In the genomic region with DNA sequence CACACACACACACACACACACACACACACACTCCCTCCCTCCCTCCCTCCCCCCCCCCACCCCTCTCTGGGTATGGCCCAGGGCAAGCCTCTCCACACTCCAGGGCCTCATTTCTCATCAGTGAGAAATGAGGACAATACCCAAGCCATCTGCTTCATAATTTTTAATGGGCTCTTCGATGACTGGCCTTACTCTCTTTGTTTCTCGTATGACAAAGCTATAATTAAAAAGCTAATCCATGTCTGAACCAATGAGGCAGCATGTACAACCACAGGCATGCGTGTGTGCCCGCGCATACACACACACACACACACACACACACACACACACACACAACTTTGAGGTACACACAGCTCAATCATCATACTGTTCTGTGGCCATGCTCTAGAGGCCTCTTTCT, we compare ENCODE assay signal across 15 mouse cellular contexts. TPM values are rescaled to one million over a fixed set of nuclear protein-coding genes. Genes with fewer than 3 reads are reported as not detected.
DNase-seq lines count a peak whose midpoint lies in the region; ATAC-seq and TF ChIP-seq lines count a peak whose summit lies in the region.
"Had no signal": no experiment of that assay in that cellular context is flagged by ENCODE, and none has a peak within 500 bp of the region (broad histone marks: within the 10 kb centered on the region; RNA-seq: fewer than 3 reads in every experiment).

No protein-coding gene starts in this region.

- TF ChIP-seq CTCF in brain, embryonic 14.5 days (IDR thresholded peaks at IDR 0.05; ENCODE audit: borderline replicate concordance, extremely low read depth, insufficient read depth, insufficient read length) = no peak
- TF ChIP-seq CTCF in midbrain, postnatal 0 days (IDR thresholded peaks at IDR 0.05) = no peak

- H3K4me1 ChIP-seq in liver, embryonic 15.5 days (replicated peaks) = peaks cover 87% of the 10 kb centered on the region
- H3K4me1 ChIP-seq in liver, embryonic 12.5 days = peaks cover 85% of the 10 kb centered on the region
- H3K4me1 ChIP-seq in hindbrain, embryonic 12.5 days = peaks cover 58% of the 10 kb centered on the region
- H3K4me1 ChIP-seq in midbrain, postnatal 0 days (ENCODE audit: insufficient read depth, low read length) = peaks cover 3% of the 10 kb centered on the region; the same call in 1 of the 2 replicates

- H3K4me2 ChIP-seq in liver, embryonic 15.5 days = no peak overlapping the region
- H3K4me2 ChIP-seq in liver, embryonic 12.5 days = no peak overlapping the region
- no peak overlapping the region for H3K4me2 ChIP-seq in hindbrain, embryonic 12.5 days (replicated peaks)
- H3K4me2 ChIP-seq in midbrain, postnatal 0 days (ENCODE audit: low read depth, low read length, poor library complexity, severe bottlenecking) = no peak overlapping the region
- H3K4me2 ChIP-seq: heart, embryonic 15.5 days; liver, embryonic 11.5 days had no signal

- WGBS in liver, embryonic 15.5 days (ENCODE audit: insufficient replicate concordance) = 88% methylated on average over 5 of the region's 5 CpGs
- 82% methylated on average over 5 of the region's 5 CpGs for WGBS in liver, embryonic 12.5 days (ENCODE audit: insufficient replicate concordance)
- WGBS in hindbrain, embryonic 12.5 days = 56% methylated on average over 5 of the region's 5 CpGs
- 62% methylated on average over 5 of the region's 5 CpGs for WGBS in midbrain, postnatal 0 days

- 0 out of 2 replicates have a peak overlapping the region, but pooled peaks have one; percentile 6 for H3K27ac ChIP-seq in liver, embryonic 15.5 days (replicated peaks)
- H3K27ac ChIP-seq in liver, embryonic 12.5 days = no peak overlapping the region
- peak overlapping the region; percentile 69; the same call in 1 of the 2 replicates for H3K27ac ChIP-seq in hindbrain, embryonic 12.5 days
- no peak overlapping the region for H3K27ac ChIP-seq in midbrain, postnatal 0 days (ENCODE audit: low read depth, low read length)
- H3K27ac ChIP-seq: heart, embryonic 15.5 days had no signal

- no peak overlapping the region for H3K4me3 ChIP-seq in liver, embryonic 15.5 days (replicated peaks)
- no peak overlapping the region for H3K4me3 ChIP-seq in liver, embryonic 12.5 days
- no peak overlapping the region for H3K4me3 ChIP-seq in hindbrain, embryonic 12.5 days
- H3K4me3 ChIP-seq in midbrain, postnatal 0 days (ENCODE audit: low read depth, low read length) = no peak overlapping the region
- H3K4me3 ChIP-seq: heart, embryonic 15.5 days; myocyte had no signal

- ATAC-seq in liver, embryonic 15.5 days (ENCODE audit: insufficient read depth) = no peak
- no peak for ATAC-seq in liver, embryonic 12.5 days
- peak; percentile 60 for ATAC-seq in hindbrain, embryonic 12.5 days (ENCODE audit: low FRiP score)
- 0 out of 2 replicates have a peak, but pooled peaks have one; percentile 18 for ATAC-seq in midbrain, postnatal 0 days (ENCODE audit: low FRiP score)

- H3K9me3 ChIP-seq in liver, embryonic 15.5 days (replicated peaks) = no peaks in the 10 kb centered on the region
- no peaks in the 10 kb centered on the region for H3K9me3 ChIP-seq in liver, embryonic 12.5 days (replicated peaks)
- no peaks in the 10 kb centered on the region for H3K9me3 ChIP-seq in hindbrain, embryonic 12.5 days (replicated peaks)
- no peaks in the 10 kb centered on the region for H3K9me3 ChIP-seq in midbrain, postnatal 0 days (ENCODE audit: low read length)
- H3K9me3 ChIP-seq: heart, embryonic 15.5 days had no signal

- DNase-seq in brain, embryonic 14.5 days (ENCODE audit: low read depth) = peak; percentile 69
- no peak for DNase-seq in midbrain, postnatal 0 days (ENCODE audit: low spot score)
- no peak for DNase-seq in ovary, postnatal 36 days (ENCODE audit: low spot score)
- no peak for DNase-seq in left cerebral cortex, postnatal 36 days (ENCODE audit: low spot score in 2 of 2)
- DNase-seq in cerebellum, postnatal 14 days = no peak
- DNase-seq: cerebellum, adult 2 months; kidney, adult 9 months; layer of hippocampus, postnatal 36 days; left cerebral cortex, postnatal 4 days had no signal

- TF ChIP-seq POLR2A in brain, embryonic 14.5 days (IDR thresholded peaks at IDR 0.05; ENCODE audit: borderline replicate concordance, extremely low read depth, insufficient read depth, insufficient read length, poor library complexity, severe bottlenecking) = no peak

- intact Hi-C loops in left cerebral cortex, postnatal 36 days (cut with DNase I) = no loop called here

- H3K27me3 ChIP-seq in liver, embryonic 15.5 days = no peaks in the 10 kb centered on the region
- no peaks in the 10 kb centered on the region for H3K27me3 ChIP-seq in liver, embryonic 12.5 days (replicated peaks)
- H3K27me3 ChIP-seq in hindbrain, embryonic 12.5 days = peaks cover 9% of the 10 kb centered on the region
- no peaks in the 10 kb centered on the region for H3K27me3 ChIP-seq in midbrain, postnatal 0 days (ENCODE audit: insufficient read depth, low read length)

- no peak overlapping the region for H3K9ac ChIP-seq in liver, embryonic 15.5 days
- no peak overlapping the region for H3K9ac ChIP-seq in liver, embryonic 12.5 days
- H3K9ac ChIP-seq in hindbrain, embryonic 12.5 days = no peak overlapping the region
- no peak overlapping the region for H3K9ac ChIP-seq in midbrain, postnatal 0 days (replicated peaks; ENCODE audit: low read length, poor library complexity, severe bottlenecking)
- H3K9ac ChIP-seq: heart, embryonic 15.5 days had no signal

- H3K36me3 ChIP-seq in liver, embryonic 15.5 days (replicated peaks) = no peaks in the 10 kb centered on the region; the same call in 1 of the 2 replicates
- peaks cover 5% of the 10 kb centered on the region; the same call in 1 of the 2 replicates for H3K36me3 ChIP-seq in liver, embryonic 12.5 days
- no peaks in the 10 kb centered on the region for H3K36me3 ChIP-seq in hindbrain, embryonic 12.5 days
- no peaks in the 10 kb centered on the region for H3K36me3 ChIP-seq in midbrain, postnatal 0 days (ENCODE audit: insufficient read depth, low read length)
- H3K36me3 ChIP-seq: heart, embryonic 15.5 days had no signal

RNA-seq across cellular contexts. Expression of a gene that starts 23.9 kb away (rescaled TPM):
- polyA plus RNA-seq in liver, embryonic 15.5 days (2015; fragmentation: Nextera tagmentation; extraction: Ambion mirVana) = 5.5 TPM in 2 replicates
- polyA plus RNA-seq in liver, embryonic 12.5 days (2016; fragmentation: Nextera tagmentation; extraction: Ambion mirVana) = 8.4 and 9.6 TPM in 2 replicates
- polyA plus RNA-seq in brain, embryonic 14.5 days (2012; rRNA removed) = 24.1 and 31.6 TPM in 2 replicates
- polyA plus RNA-seq in hindbrain, embryonic 12.5 days (2016; fragmentation: Nextera tagmentation; extraction: Ambion mirVana) = 15.0 and 17.7 TPM in 2 replicates
- total RNA-seq in midbrain, postnatal 0 days (2014; rRNA removed) = 24.8 and 25.2 TPM in 2 replicates
- 12.0 and 12.6 TPM in 2 replicates for polyA plus RNA-seq in midbrain, postnatal 0 days (2015; fragmentation: Nextera tagmentation; extraction: Ambion mirVana)
- total RNA-seq in left cerebral cortex, postnatal 36 days (2021) = 10 to 100 TPM; 16.7 to 28.8 TPM

Comparison
In these comparisons a context has a peak if more than half of its experiments do, and no peak if none do; other contexts are left out.
1. H3K27ac ChIP-seq: peak in liver, embryonic 15.5 days (single experiment) and hindbrain, embryonic 12.5 days (single experiment); none in liver, embryonic 12.5 days (single experiment) and midbrain, postnatal 0 days (single experiment).
2. ATAC-seq: peak in hindbrain, embryonic 12.5 days (single experiment) and midbrain, postnatal 0 days (single experiment); none in liver, embryonic 15.5 days (single experiment) and liver, embryonic 12.5 days (single experiment).